Mouse (Mus musculus): ENCODE measurements at regions not wholly inside any gene's neighbourhood (a gene's known extent, or its start where the extent isn't known, plus 50 kb on each side); places are given as distances from the start of the nearest gene placed in this dataset.

DNA sequence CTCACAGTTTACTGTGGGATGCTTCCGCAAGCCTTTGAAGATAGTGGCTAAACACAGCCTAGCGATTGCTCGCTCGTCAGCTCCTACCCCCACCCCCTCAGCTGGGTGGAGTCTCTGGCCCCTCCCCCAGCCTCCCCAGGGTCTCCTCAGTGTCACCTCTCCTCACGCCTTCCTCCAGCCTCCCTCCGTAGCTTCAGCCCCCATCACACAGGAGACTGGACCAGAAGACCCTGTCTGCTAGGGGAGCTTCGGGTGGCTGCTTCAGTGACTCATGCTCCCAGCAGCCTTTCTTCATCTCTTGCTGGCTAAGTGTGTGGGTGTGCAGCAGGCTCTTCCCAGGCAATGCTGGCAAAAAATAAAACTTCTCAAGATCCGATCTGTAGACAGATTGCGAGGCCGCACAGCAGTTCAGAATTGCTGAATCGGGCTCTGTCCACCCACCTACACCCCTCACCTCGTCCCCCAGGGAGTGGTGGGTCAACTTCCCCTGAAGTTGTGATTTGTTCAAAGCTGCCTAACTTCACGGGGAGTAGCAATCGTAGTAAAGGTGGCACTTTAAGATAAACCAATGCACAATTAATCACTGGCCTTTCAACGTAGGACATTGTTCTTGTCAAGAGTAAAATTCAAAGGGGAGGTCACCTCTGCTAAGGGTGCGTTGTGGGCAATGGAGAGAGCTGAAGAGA lies 61.2 kb upstream of the Ankrd28 start:
- peak overlapping the region; percentile 22 for H3K4me3 ChIP-seq
- no peaks in the 10 kb centered on the region for H3K36me3 ChIP-seq
- WGBS, result 12% methylated on average over 16 of the region's 16 CpGs
- ATAC-seq (replicated peaks; ENCODE audit: insufficient number of reproducible peaks, insufficient read depth, low FRiP score, low read depth), result peak; percentile 78
- peak overlapping the region; percentile 19 for H3K27ac ChIP-seq
- peak overlapping the region; percentile 58 for H3K4me2 ChIP-seq
- no peak overlapping the region for H3K9ac ChIP-seq
- no peaks in the 10 kb centered on the region for H3K9me3 ChIP-seq (replicated peaks)
- H3K27me3 ChIP-seq, result no peaks in the 10 kb centered on the region
- peaks cover 16% of the 10 kb centered on the region for H3K4me1 ChIP-seq (replicated peaks)

- ATAC-seq (replicated peaks; ENCODE audit: insufficient number of reproducible peaks, insufficient read depth, low FRiP score, low read depth), result no peak
- H3K9me3 ChIP-seq (replicated peaks), result no peaks in the 10 kb centered on the region
- peaks cover 17% of the 10 kb centered on the region for H3K4me1 ChIP-seq (replicated peaks)
- no peak overlapping the region; the same call in 1 of the 2 replicates for H3K4me2 ChIP-seq
- no peak overlapping the region for H3K9ac ChIP-seq
- H3K27ac ChIP-seq, result no peak overlapping the region
- 40% methylated on average over 6 of the region's 6 CpGs for WGBS
- no peak overlapping the region for H3K4me3 ChIP-seq
- H3K27me3 ChIP-seq, result no peaks in the 10 kb centered on the region
- no peaks in the 10 kb centered on the region for H3K36me3 ChIP-seq
Measured at GRCm38 (mm10) chr14:31892186-31892510, 61.7 kb upstream of the Ankrd28 start.

DNA sequence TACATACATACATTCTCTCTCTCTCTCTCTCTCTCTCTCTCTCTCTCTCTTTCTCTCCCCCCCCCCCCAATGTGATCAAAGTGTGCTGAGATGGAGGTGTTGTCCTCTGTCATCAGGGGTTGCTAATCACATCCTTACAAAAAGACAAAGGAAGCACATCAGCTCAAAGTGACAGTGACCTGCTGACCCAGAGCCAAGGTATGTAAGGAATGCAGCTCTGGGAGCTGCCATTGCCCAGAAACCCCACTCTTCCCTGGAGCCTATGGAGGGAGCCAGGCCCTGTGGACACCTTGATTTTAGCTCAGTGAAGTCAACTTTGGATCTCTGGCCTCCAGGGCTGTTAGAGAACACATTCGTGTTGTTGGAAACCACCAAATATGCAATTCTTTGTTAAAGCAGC lies 66.0 kb upstream of the Ankrd28 start:
- Histone ChIP-seq H3K27ac (no peak overlapping the region), H3K36me3 (no peaks in the 10 kb centered on the region), H3K9ac (no peak overlapping the region), H3K9me3 (replicated peaks) (no peaks in the 10 kb centered on the region), H3K4me1 (replicated peaks) (peaks cover 12% of the 10 kb centered on the region), H3K4me2 (no peak overlapping the region), H3K4me3 (no peak overlapping the region), H3K27me3 (no peaks in the 10 kb centered on the region)
- ATAC-seq (replicated peaks; ENCODE audit: insufficient number of reproducible peaks, insufficient read depth, low FRiP score, low read depth), result no peak
- WGBS, result 44% methylated on average over 1 of the region's 1 CpGs

GRCm38 (mm10) chr14:31899504-31899903 lies 69.1 kb upstream of the Ankrd28 start:
- no peaks in the 10 kb centered on the region for H3K27me3 ChIP-seq
- no peaks in the 10 kb centered on the region for H3K9me3 ChIP-seq (replicated peaks)
- 73% methylated on average over 8 of the region's 8 CpGs for WGBS
- no peaks in the 10 kb centered on the region for H3K36me3 ChIP-seq
- no peak overlapping the region for H3K4me2 ChIP-seq
- no peak overlapping the region for H3K4me3 ChIP-seq
- H3K4me1 ChIP-seq (replicated peaks), result peaks cover 15% of the 10 kb centered on the region
- H3K27ac ChIP-seq, result no peak overlapping the region
- no peak overlapping the region for H3K9ac ChIP-seq
- no peak for ATAC-seq (replicated peaks; ENCODE audit: insufficient number of reproducible peaks, insufficient read depth, low FRiP score, low read depth)

DNA sequence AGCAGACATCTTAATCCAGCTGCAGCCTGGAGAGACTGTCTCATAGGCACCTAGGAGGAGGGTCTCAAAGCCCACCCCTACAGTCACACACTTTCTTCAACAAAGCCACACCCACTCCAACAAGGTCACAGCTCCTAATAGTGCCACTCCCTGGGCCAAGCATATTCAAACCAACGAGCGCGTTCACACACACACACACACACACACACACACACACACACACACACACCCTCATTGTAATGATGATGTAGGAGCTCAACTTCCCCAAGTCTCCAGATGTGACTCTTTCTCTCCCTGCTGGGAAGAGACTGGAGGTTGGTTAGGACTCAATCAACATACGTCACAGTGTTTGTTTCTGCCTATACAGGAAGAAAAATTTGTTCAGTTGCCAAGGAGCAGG lies 69.5 kb upstream of the Ankrd28 start:
- H3K27me3 ChIP-seq, result no peaks in the 10 kb centered on the region
- H3K27ac ChIP-seq, result no peak overlapping the region
- H3K4me3 ChIP-seq, result no peak overlapping the region
- no peaks in the 10 kb centered on the region for H3K9me3 ChIP-seq (replicated peaks)
- no peaks in the 10 kb centered on the region for H3K36me3 ChIP-seq
- no peak for ATAC-seq (replicated peaks; ENCODE audit: insufficient number of reproducible peaks, insufficient read depth, low FRiP score, low read depth)
- H3K4me2 ChIP-seq, result no peak overlapping the region
- WGBS, result 77% methylated on average over 4 of the region's 4 CpGs
- H3K4me1 ChIP-seq (replicated peaks), result peaks cover 15% of the 10 kb centered on the region
- H3K9ac ChIP-seq, result no peak overlapping the region

DNA sequence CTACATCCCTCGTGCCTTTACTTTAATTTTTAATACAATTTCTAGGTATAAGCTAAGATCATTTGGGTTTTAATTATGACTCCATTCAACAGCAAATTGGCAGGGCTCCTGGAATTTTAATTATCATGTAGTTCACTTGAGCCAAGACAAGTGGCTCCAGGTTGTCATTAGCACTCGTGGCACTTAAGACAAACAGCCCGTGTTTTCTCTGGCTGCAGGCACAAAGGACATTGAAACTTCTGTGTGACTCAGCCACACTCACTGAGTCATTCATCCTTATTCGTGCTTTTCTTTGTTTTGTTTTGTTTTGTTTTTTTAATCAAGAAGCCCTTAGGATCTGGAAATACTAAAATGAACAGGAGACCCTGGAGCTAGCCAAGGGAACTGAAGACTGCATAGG lies 71.5 kb upstream of the Ankrd28 start:
- Histone ChIP-seq H3K36me3 (no peaks in the 10 kb centered on the region), H3K4me1 (replicated peaks) (peaks cover 12% of the 10 kb centered on the region), H3K9ac (no peak overlapping the region), H3K27me3 (no peaks in the 10 kb centered on the region), H3K4me3 (no peak overlapping the region), H3K27ac (no peak overlapping the region), H3K9me3 (replicated peaks) (no peaks in the 10 kb centered on the region), H3K4me2 (no peak overlapping the region)
- WGBS, result 30% methylated on average over 4 of the region's 4 CpGs
- no peak for ATAC-seq (replicated peaks; ENCODE audit: insufficient number of reproducible peaks, insufficient read depth, low FRiP score, low read depth)

GRCm38 (mm10) chr14:31903664-31904063 lies 73.2 kb upstream of the Ankrd28 start:
- H3K9me3 ChIP-seq (replicated peaks), result no peaks in the 10 kb centered on the region
- WGBS, result 63% methylated on average over 3 of the region's 3 CpGs
- no peak for ATAC-seq (replicated peaks; ENCODE audit: insufficient number of reproducible peaks, insufficient read depth, low FRiP score, low read depth)

DNA sequence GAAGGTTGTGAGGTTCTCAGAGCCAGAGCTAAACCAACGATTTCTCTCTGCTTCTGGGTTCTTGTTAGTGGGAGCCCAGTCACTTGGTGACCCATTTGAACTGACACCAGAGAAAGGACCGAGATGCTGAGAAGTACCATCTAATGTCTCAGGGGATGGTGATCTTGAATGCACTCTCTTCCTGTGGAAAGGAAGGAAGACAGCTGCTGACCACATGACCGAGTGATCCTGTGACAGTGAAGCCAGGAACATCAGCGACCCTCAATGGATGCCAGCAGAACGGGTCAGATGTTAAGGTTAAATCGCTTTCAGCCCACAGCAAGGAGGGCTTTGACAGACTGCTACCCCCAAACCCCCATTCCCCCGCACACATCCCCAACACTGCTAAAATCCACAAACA lies 78.1 kb upstream of the Ankrd28 start:
- Histone ChIP-seq H3K36me3 (no peaks in the 10 kb centered on the region), H3K4me2 (no peak overlapping the region), H3K27me3 (no peaks in the 10 kb centered on the region), H3K4me3 (no peak overlapping the region), H3K27ac (no peak overlapping the region), H3K9me3 (replicated peaks) (no peaks in the 10 kb centered on the region), H3K4me1 (replicated peaks) (no peaks in the 10 kb centered on the region), H3K9ac (no peak overlapping the region)
- no peak for ATAC-seq (replicated peaks; ENCODE audit: insufficient number of reproducible peaks, insufficient read depth, low FRiP score, low read depth)
- WGBS, result 60% methylated on average over 7 of the region's 7 CpGs

More at GRCm38 (mm10) chr14:31903664-31904063, 73.2 kb upstream of the Ankrd28 start:
- Histone ChIP-seq H3K9ac (no peak overlapping the region), H3K27ac (no peak overlapping the region), H3K4me1 (replicated peaks) (peaks cover 12% of the 10 kb centered on the region), H3K4me3 (no peak overlapping the region), H3K27me3 (no peaks in the 10 kb centered on the region), H3K36me3 (no peaks in the 10 kb centered on the region), H3K4me2 (no peak overlapping the region)

DNA sequence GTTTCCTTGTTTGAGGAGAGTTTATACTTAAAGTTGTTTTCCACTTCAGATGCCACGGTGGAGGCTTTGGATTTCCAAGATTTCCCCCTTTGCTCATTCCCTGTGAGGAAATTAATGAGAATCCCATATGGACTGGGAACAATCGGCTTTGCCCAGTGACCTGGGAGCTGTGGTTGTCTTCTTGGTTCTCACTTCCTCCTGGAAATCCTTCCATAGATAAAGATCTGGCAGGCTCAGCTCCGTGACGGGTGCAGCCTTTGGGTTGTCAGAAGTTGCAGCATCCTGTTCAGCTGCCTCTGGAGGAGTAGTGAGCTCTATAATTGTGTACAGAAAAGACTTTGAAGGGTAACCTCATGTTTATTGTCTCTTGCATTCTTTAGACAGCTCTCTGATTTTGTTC lies 78.8 kb upstream of the Ankrd28 start:
- Histone ChIP-seq H3K36me3 (no peaks in the 10 kb centered on the region), H3K4me1 (replicated peaks) (no peaks in the 10 kb centered on the region), H3K9ac (no peak overlapping the region), H3K27ac (peak overlapping the region; percentile 32; the same call in 1 of the 2 replicates), H3K27me3 (no peaks in the 10 kb centered on the region), H3K9me3 (replicated peaks) (no peaks in the 10 kb centered on the region), H3K4me3 (no peak overlapping the region), H3K4me2 (no peak overlapping the region)
- no peak for ATAC-seq (replicated peaks; ENCODE audit: insufficient number of reproducible peaks, insufficient read depth, low FRiP score, low read depth)
- WGBS, result 44% methylated on average over 4 of the region's 4 CpGs

- H3K4me3 ChIP-seq, result no peak overlapping the region
- no peaks in the 10 kb centered on the region for H3K4me1 ChIP-seq (replicated peaks)
- no peak overlapping the region for H3K4me2 ChIP-seq
- no peaks in the 10 kb centered on the region for H3K27me3 ChIP-seq
- 73% methylated on average over 2 of the region's 2 CpGs for WGBS
- H3K27ac ChIP-seq, result no peak overlapping the region
- no peaks in the 10 kb centered on the region for H3K9me3 ChIP-seq (replicated peaks)
- ATAC-seq (replicated peaks; ENCODE audit: insufficient number of reproducible peaks, insufficient read depth, low FRiP score, low read depth), result no peak
- H3K36me3 ChIP-seq, result no peaks in the 10 kb centered on the region
- no peak overlapping the region for H3K9ac ChIP-seq
Measured at GRCm38 (mm10) chr14:31910809-31911208, 80.4 kb upstream of the Ankrd28 start.

- WGBS, result 83% methylated on average over 4 of the region's 4 CpGs
- no peaks in the 10 kb centered on the region for H3K36me3 ChIP-seq
- no peaks in the 10 kb centered on the region for H3K27me3 ChIP-seq
- no peak overlapping the region for H3K4me3 ChIP-seq
- no peak overlapping the region for H3K9ac ChIP-seq
- ATAC-seq (replicated peaks; ENCODE audit: insufficient number of reproducible peaks, insufficient read depth, low FRiP score, low read depth), result no peak
- H3K9me3 ChIP-seq (replicated peaks), result no peaks in the 10 kb centered on the region
- no peaks in the 10 kb centered on the region for H3K4me1 ChIP-seq (replicated peaks)
- H3K4me2 ChIP-seq, result no peak overlapping the region
- no peak overlapping the region for H3K27ac ChIP-seq
Measured at GRCm38 (mm10) chr14:31918461-31918860, 88.0 kb upstream of the Ankrd28 start.

DNA sequence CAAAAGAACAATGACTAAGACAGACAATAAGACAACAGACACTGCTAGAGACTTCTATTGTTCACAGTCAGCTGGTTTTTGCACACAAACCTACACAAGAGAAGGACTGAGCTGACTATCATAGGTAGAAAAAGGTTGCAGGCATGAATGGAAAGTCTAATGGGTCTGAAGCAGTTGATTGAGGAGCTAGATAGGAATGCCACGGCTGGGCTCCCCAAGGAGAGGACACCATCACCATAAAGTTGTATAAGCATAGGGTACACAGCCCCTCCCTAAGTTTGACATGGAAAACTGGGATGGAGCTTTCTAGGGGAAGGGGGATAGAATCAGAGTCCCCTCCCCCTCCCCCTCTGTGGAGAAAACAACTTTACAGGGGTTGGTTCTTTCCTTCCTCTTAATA lies 88.5 kb upstream of the Ankrd28 start:
- Histone ChIP-seq H3K4me2 (no peak overlapping the region), H3K9ac (no peak overlapping the region), H3K4me3 (no peak overlapping the region), H3K9me3 (replicated peaks) (0 out of 2 replicates have a peak, but pooled peaks cover under 1% of the 10 kb centered on the region), H3K36me3 (no peaks in the 10 kb centered on the region), H3K27me3 (no peaks in the 10 kb centered on the region), H3K27ac (no peak overlapping the region), H3K4me1 (replicated peaks) (no peaks in the 10 kb centered on the region)
- WGBS, result 89% methylated on average over 1 of the region's 1 CpGs
- ATAC-seq (replicated peaks; ENCODE audit: insufficient number of reproducible peaks, insufficient read depth, low FRiP score, low read depth), result no peak
